Mouse (Mus musculus) hindbrain, embryonic 13.5 days (tissue): ENCODE measurements at regions not wholly inside any gene's neighbourhood (a gene's known extent, or its start where the extent isn't known, plus 50 kb on each side); places are given as distances from the start of the nearest gene placed in this dataset.

Experiments used
- ATAC-seq: fragments of 200-750 bp; cut with Nextera tagmentation; 2 replicates; pipeline ENCODE4 v1.8.0; 2017; ENCODE audit warnings: moderate TSS enrichment; ENCODE audit not compliant: low FRiP score
- H3K27ac ChIP-seq: fragments of 300-500 bp; sonication (generic); 2 replicates; pipeline ENCODE4 v1.5.1; 2015; ENCODE audit warnings: inconsistent platforms, mild to moderate bottlenecking, moderate library complexity
- H3K27me3 ChIP-seq: fragments of 300-500 bp; sonication (generic); 2 replicates; pipeline ENCODE4 v1.6.1; 2015; ENCODE audit warnings: mild to moderate bottlenecking, inconsistent platforms
- H3K36me3 ChIP-seq: fragments of 300-500 bp; sonication (generic); 2 replicates; pipeline ENCODE4 v1.6.1; 2015; ENCODE audit warnings: mild to moderate bottlenecking, inconsistent platforms
- H3K4me1 ChIP-seq: fragments of 300-500 bp; sonication (generic); replicated peaks from 2 replicates; pipeline ENCODE4 v1.6.1; 2015; ENCODE audit warnings: inconsistent platforms
- H3K4me2 ChIP-seq: fragments of 300-500 bp; sonication (generic); 2 replicates; pipeline ENCODE4 v1.6.1; 2015; ENCODE audit warnings: inconsistent platforms, mild to moderate bottlenecking, moderate library complexity
- H3K4me3 ChIP-seq: fragments of 300-500 bp; sonication (generic); 2 replicates; pipeline ENCODE4 v1.5.1; 2015; ENCODE audit warnings: mild to moderate bottlenecking, inconsistent platforms
- H3K9ac ChIP-seq: fragments of 300-500 bp; sonication (generic); 2 replicates; pipeline ENCODE4 v1.6.1; 2015; ENCODE audit warnings: mild to moderate bottlenecking, inconsistent platforms
- H3K9me3 ChIP-seq: fragments of 300-500 bp; sonication (generic); 2 replicates; pipeline ENCODE4 v1.6.1; 2016; ENCODE audit warnings: inconsistent platforms
- WGBS: fragments of 180-500 bp; shearing (Covaris S2); methylation state at CpG from one replicate; pipeline ENCODE4 v1.1.7; 2015; 5-methylcytosine and 5-hydroxymethylcytosine counted together

GRCm38 (mm10) chr8:126810516-126810915 lies 135.1 kb downstream of the Tomm20 start:
- no peak for ATAC-seq

GRCm38 (mm10) chr8:126809321-126809720 lies 136.3 kb downstream of the Tomm20 start:
- Histone ChIP-seq H3K27me3 (0 out of 2 replicates have a peak, but pooled peaks cover 4% of the 10 kb centered on the region), H3K9ac (no peak overlapping the region), H3K27ac (no peak overlapping the region), H3K4me2 (no peak overlapping the region), H3K4me1 (0 out of 2 replicates have a peak, but pooled peaks cover 2% of the 10 kb centered on the region), H3K4me3 (no peak overlapping the region), H3K36me3 (no peaks in the 10 kb centered on the region), H3K9me3 (peaks cover 15% of the 10 kb centered on the region; the same call in 1 of the 2 replicates)
- no peak for ATAC-seq
- 82% methylated on average over 1 of the region's 1 CpGs for WGBS

More at GRCm38 (mm10) chr8:126810516-126810915, 135.1 kb downstream of the Tomm20 start:
- Histone ChIP-seq H3K4me1 (0 out of 2 replicates have a peak, but pooled peaks cover 2% of the 10 kb centered on the region), H3K4me3 (no peak overlapping the region), H3K27me3 (0 out of 2 replicates have a peak, but pooled peaks cover 4% of the 10 kb centered on the region), H3K9ac (no peak overlapping the region), H3K27ac (no peak overlapping the region), H3K9me3 (peaks cover 15% of the 10 kb centered on the region; the same call in 1 of the 2 replicates), H3K36me3 (no peaks in the 10 kb centered on the region), H3K4me2 (no peak overlapping the region)
- 93% methylated on average over 5 of the region's 5 CpGs for WGBS

GRCm38 (mm10) chr8:126808496-126808895 lies 137.1 kb downstream of the Tomm20 start:
- Histone ChIP-seq H3K9ac (no peak overlapping the region), H3K27ac (no peak overlapping the region), H3K4me2 (no peak overlapping the region), H3K9me3 (peaks cover 11% of the 10 kb centered on the region; the same call in 1 of the 2 replicates), H3K4me1 (0 out of 2 replicates have a peak, but pooled peaks cover 2% of the 10 kb centered on the region), H3K4me3 (no peak overlapping the region), H3K27me3 (0 out of 2 replicates have a peak, but pooled peaks cover 4% of the 10 kb centered on the region), H3K36me3 (no peaks in the 10 kb centered on the region)
- WGBS, result 92% methylated on average over 4 of the region's 4 CpGs
- no peak for ATAC-seq

GRCm38 (mm10) chr8:126807171-126807768 lies 138.4 kb downstream of the Tomm20 start:
- Histone ChIP-seq H3K4me2 (no peak overlapping the region), H3K36me3 (no peaks in the 10 kb centered on the region), H3K9ac (no peak overlapping the region), H3K4me1 (0 out of 2 replicates have a peak, but pooled peaks cover 2% of the 10 kb centered on the region), H3K27me3 (0 out of 2 replicates have a peak, but pooled peaks cover 4% of the 10 kb centered on the region), H3K4me3 (no peak overlapping the region), H3K27ac (no peak overlapping the region), H3K9me3 (no peaks in the 10 kb centered on the region)
- WGBS, result 87% methylated on average over 8 of the region's 8 CpGs
- ATAC-seq, result no peak

- Histone ChIP-seq H3K4me2 (no peak overlapping the region), H3K27ac (peak overlapping the region; percentile 45; the same call in 1 of the 2 replicates), H3K27me3 (0 out of 2 replicates have a peak, but pooled peaks cover 4% of the 10 kb centered on the region), H3K9ac (no peak overlapping the region), H3K9me3 (no peaks in the 10 kb centered on the region), H3K4me3 (no peak overlapping the region), H3K36me3 (no peaks in the 10 kb centered on the region), H3K4me1 (0 out of 2 replicates have a peak, but pooled peaks cover 2% of the 10 kb centered on the region)
- 92% methylated on average over 2 of the region's 2 CpGs for WGBS
- no peak for ATAC-seq
Observed at GRCm38 (mm10) chr8:126806591-126806990, 139.1 kb downstream of the Tomm20 start.

GRCm38 (mm10) chr8:126806181-126806560 lies 139.5 kb downstream of the Tomm20 start:
- Histone ChIP-seq H3K9ac (no peak overlapping the region), H3K9me3 (no peaks in the 10 kb centered on the region), H3K27me3 (0 out of 2 replicates have a peak, but pooled peaks cover 4% of the 10 kb centered on the region), H3K4me3 (no peak overlapping the region), H3K4me1 (0 out of 2 replicates have a peak, but pooled peaks cover 2% of the 10 kb centered on the region), H3K27ac (peak overlapping the region; percentile 45; the same call in 1 of the 2 replicates), H3K36me3 (no peaks in the 10 kb centered on the region), H3K4me2 (no peak overlapping the region)
- WGBS, result 84% methylated on average over 3 of the region's 3 CpGs
- ATAC-seq, result no peak

- H3K4me1 ChIP-seq, result 0 out of 2 replicates have a peak, but pooled peaks cover 2% of the 10 kb centered on the region
- no peak for ATAC-seq
- H3K27me3 ChIP-seq, result 0 out of 2 replicates have a peak, but pooled peaks cover 3% of the 10 kb centered on the region
- WGBS, result 51% methylated on average over 13 of the region's 13 CpGs
- no peak overlapping the region for H3K4me2 ChIP-seq
- no peak overlapping the region for H3K4me3 ChIP-seq
- no peak overlapping the region for H3K9ac ChIP-seq
- H3K36me3 ChIP-seq, result no peaks in the 10 kb centered on the region
- H3K9me3 ChIP-seq, result no peaks in the 10 kb centered on the region
- peak overlapping the region; percentile 45; the same call in 1 of the 2 replicates for H3K27ac ChIP-seq
Observed at GRCm38 (mm10) chr8:126805365-126806180, 140.1 kb downstream of the Tomm20 start.

- no peak for ATAC-seq
- no peaks in the 10 kb centered on the region for H3K9me3 ChIP-seq
- no peak overlapping the region for H3K9ac ChIP-seq
- no peak overlapping the region for H3K4me2 ChIP-seq
- H3K27ac ChIP-seq, result no peak overlapping the region
- H3K27me3 ChIP-seq, result no peaks in the 10 kb centered on the region
- no peak overlapping the region for H3K4me3 ChIP-seq
- H3K4me1 ChIP-seq, result 0 out of 2 replicates have a peak, but pooled peaks cover 2% of the 10 kb centered on the region
- H3K36me3 ChIP-seq, result no peaks in the 10 kb centered on the region
- 85% methylated on average over 7 of the region's 7 CpGs for WGBS
Observed at GRCm38 (mm10) chr8:126804115-126804514, 141.5 kb downstream of the Tomm20 start.

GRCm38 (mm10) chr8:126802641-126803040 lies 143.0 kb downstream of the Tomm20 start:
- Histone ChIP-seq H3K4me1 (0 out of 2 replicates have a peak, but pooled peaks cover 2% of the 10 kb centered on the region), H3K27me3 (no peaks in the 10 kb centered on the region), H3K27ac (no peak overlapping the region), H3K9me3 (no peaks in the 10 kb centered on the region), H3K4me2 (no peak overlapping the region), H3K4me3 (no peak overlapping the region), H3K36me3 (no peaks in the 10 kb centered on the region), H3K9ac (no peak overlapping the region)
- ATAC-seq, result no peak
- 64% methylated on average over 4 of the region's 4 CpGs for WGBS

GRCm38 (mm10) chr8:126800976-126801375 lies 144.7 kb downstream of the Tomm20 start:
- Histone ChIP-seq H3K4me2 (no peak overlapping the region), H3K27me3 (no peaks in the 10 kb centered on the region), H3K4me1 (0 out of 2 replicates have a peak, but pooled peaks cover 2% of the 10 kb centered on the region), H3K4me3 (no peak overlapping the region), H3K27ac (no peak overlapping the region), H3K9me3 (no peaks in the 10 kb centered on the region), H3K9ac (no peak overlapping the region), H3K36me3 (no peaks in the 10 kb centered on the region)
- 64% methylated on average over 6 of the region's 6 CpGs for WGBS
- no peak for ATAC-seq

- Histone ChIP-seq H3K9ac (no peak overlapping the region), H3K36me3 (no peaks in the 10 kb centered on the region), H3K4me1 (no peaks in the 10 kb centered on the region), H3K27ac (no peak overlapping the region), H3K4me3 (no peak overlapping the region), H3K9me3 (no peaks in the 10 kb centered on the region), H3K4me2 (no peak overlapping the region), H3K27me3 (no peaks in the 10 kb centered on the region)
- 89% methylated on average over 9 of the region's 9 CpGs for WGBS
- no peak for ATAC-seq
Observed at GRCm38 (mm10) chr8:126797571-126798334, 147.9 kb downstream of the Tomm20 start.
